Mouse (Mus musculus): Measurements from ENCODE around the gene Slc44a5. TPM values are rescaled to one million over a fixed set of nuclear protein-coding genes. Genes with fewer than 3 reads are reported as not detected.
"Not testable (repeated sequence)": the region's sequence is repeated elsewhere in the genome, so short reads cannot be mapped to it uniquely, and the experiment has no call there.

Gene Slc44a5
- total RNA-seq, 2 experiments from 2014 or later = 7.0 to 8.3 TPM

DNA sequence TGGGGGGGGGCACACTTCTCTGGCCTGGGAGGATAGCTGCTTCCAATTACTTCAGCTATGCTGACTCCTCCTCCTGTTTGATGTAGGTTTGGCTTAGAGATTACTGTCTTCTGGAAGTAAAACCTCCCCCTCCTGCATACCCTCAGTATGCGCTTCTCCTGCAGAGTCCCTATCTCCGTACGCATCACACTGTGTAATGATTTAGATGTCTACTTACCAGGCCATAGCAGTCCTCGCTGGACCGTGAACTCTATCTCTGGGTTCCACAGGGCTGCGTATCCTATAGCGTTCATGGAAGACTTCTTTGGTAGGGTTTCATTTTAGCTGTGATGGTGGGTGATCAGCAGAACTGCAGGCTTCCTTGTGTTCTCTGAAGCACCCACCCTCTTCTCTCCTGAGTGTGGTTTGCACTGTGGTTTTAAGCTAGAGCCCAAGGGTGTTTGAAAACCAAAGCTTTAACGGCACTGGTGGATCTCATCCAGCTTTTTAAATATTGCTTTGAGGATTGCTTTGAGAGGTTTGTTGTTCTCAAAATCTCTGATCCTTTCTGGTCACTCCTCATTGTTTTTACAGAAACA lies 120.6 kb downstream of the Slc44a5 start:
- DNase-seq (ENCODE audit: low spot score in 2 of 2) = no peak

DNA sequence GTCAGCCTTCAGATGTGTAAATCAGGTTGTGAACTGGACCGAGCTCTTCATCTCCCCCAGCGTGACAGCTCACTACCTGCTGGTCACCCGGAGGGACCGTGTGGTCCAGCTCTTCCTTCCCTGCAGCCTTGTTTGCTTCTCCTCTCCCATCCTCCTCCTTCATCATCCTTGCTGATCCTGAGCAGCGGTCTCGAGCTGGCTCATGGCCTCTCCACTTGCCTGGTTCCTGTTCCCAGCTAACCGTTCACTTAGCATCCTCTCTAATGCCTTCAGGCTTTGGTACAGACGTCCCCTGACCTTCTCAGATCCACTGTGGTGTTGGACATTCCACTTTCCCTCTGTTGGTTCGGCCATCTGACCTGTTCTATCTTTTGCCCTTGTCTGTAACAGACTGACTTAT lies 128.4 kb downstream of the Slc44a5 start:
- DNase-seq (ENCODE audit: low spot score in 2 of 2) = no peak

DNA sequence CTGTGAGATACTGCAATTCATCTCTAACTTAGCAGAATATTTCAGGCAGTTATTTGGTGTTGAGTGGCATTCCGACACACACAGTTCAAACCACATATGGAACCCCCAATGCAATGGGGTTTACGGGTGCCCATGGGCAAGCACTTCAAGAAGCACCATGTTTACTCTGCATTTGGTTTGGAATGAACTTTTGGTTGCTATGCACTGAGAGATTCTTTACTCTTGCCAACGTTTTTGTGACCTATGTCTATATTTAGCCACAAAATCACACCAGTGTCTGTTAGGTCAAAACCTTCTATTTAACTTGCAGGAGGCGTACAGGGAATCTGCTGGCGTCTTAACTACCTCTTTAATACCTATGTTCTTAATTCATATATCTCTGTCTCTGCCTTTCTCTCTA lies 137.3 kb downstream of the Slc44a5 start:
- no peak for DNase-seq (ENCODE audit: low spot score in 2 of 2)

DNA sequence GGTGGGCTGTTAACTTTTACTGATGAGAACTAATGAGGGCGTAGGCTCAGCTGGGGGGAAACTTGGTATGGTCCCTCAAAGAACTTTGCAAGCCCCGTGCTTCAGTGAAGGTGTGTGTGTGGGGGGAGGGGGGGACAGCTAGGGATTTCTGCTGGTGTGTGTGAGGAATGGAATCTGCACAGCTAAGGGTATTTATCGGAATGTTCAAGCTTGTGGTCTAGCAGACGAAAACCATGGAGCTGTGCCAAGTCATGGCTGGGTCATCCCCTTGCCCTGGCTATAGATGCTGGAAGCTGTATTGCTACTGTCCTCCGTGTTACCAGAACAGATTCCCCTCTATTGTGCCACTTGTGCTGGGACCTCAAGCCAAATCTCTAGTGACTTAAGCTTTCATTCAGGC lies 138.0 kb downstream of the Slc44a5 start:
- DNase-seq (ENCODE audit: low spot score in 2 of 2) = no peak

DNA sequence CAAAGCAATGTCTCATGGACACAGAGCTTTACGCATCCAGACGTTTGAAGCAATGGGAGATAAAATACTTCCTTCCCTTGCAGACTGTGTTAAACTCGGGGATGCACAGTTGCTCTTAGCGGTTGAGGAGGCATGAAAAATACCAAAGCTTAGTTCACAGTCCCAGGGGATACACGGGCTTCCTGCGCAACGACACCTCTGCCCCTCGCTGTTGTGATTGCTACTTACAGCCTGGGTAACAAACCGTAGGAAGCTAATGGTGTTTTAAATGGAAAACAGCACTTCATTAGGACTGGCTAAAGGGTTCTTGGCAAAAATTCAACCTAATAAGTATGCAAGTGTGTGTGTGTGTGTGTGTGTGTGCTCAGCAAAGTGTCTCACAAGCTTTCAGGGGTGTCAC lies 141.8 kb downstream of the Slc44a5 start:
- DNase-seq (ENCODE audit: low spot score in 2 of 2) = no peak

DNA sequence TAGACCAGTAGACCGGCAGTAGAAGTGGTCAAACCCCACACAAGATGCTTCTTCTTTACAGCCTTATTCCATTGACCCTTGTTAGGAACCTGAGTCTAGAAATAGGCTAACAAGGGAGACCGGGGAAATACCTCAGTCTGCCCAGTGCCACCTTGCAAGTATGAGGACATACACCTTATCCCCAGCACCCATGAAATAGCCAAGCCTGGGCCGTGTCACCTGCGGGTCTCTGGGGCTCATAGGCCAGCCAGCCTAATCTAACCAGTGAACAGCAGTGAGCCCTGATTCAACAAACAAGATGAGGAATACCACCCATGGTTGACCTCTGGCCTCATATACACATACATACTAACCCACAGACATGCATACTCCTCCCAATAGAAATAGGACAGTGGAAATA lies 142.2 kb downstream of the Slc44a5 start:
- no peak for DNase-seq (ENCODE audit: low spot score in 2 of 2)

DNA sequence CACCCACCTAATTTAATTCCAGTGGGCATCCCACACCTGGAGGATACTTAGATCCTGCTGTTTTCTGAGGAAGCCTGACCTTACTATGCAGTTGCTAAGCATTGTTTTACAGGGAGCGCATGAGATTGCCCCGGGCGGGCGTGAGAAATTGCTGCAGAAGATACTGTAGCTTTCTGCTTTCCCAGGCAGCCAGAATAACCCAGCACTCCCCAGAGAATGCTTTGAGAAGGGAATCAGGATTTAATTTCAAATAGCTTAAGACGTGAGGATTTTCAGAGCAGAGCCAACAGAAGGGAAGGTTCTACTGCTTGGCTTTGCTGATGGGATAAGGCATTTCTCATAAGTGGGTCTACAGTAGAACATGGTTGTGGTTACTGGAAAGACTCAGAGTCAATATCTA lies 142.8 kb downstream of the Slc44a5 start:
- DNase-seq (ENCODE audit: low spot score in 2 of 2) = no peak

DNA sequence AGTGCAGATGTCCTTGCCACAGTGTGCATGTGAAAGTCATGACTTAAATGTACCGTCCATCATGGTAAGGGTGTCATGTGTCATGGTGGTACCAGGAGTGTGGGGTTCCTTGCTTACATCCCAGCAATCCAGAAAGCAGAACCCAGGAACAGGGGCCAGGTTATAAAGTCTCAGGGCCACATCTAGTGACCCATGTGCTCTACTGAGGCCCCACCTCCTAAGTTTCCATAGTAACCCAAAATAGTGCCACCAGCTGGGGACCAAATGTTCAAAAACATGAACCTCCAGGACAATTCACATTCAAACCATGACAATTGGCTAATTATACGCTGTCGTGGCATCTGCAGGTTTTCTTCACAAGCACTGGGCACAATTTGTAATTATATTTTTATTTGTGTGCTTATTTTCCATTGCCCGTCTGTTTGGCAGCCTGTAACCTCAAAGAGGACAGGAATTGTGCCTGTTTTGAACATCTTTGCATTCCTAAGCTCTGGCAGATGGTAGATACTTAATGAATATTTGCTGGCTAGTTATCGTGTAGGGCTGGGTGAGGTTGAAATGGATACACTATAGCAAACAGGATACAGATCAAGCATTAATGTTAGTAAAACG lies 145.9 kb downstream of the Slc44a5 start:
- no peak for DNase-seq (ENCODE audit: low spot score in 2 of 2)

DNA sequence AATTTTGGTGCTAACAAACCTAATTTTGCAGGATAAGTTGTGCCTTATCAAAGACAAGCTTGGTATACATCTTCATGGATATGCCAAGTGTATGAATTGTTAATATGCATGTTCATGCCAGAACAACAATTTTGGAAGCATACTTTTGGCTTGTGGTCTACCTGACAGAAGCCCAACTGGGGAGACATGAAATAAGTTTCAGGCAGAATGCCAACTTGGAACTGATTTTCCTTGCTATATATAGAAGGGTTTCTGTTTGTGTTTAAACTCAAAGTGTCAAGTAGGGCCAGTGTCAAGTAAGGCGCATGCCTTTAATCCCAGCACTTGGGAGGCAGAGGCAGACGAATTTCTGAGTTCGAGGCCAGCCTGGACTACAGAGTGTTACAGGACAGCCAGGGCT lies 149.3 kb downstream of the Slc44a5 start:
- no peak for DNase-seq (ENCODE audit: low spot score in 2 of 2)

DNA sequence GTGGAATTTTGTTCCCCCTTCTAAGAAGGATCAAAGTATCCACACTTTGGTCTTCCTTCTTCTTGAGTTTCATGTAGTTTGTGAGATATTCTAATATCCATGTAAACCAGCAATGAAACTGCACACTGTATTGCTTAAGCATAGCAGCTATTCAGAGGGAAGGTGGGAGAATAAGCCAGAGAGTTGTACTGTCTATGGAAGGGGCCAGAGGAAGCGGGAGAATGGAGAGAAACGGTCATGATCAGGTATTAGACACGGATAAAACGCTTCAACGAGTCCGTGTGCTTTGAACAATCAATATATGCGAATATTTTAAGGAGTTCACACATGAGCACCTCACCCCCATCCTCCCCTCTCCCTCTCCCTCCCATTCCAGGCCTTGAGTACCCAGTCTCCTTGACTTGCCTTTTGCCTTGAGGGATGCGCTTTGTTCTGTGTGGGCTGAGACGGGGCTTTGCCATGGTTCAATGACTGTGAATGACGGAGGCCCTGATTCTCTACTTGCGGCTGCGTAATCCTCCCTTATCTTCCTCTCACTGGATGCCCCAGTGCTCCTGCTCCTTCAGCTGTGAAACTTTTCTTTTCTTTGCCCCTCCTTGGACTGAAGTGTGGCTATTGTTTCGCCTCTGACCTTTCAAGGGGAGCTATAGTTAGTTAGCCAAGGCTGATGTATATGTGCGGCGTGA lies 151.8 kb downstream of the Slc44a5 start:
- no peak for DNase-seq (ENCODE audit: low spot score in 2 of 2)

DNA sequence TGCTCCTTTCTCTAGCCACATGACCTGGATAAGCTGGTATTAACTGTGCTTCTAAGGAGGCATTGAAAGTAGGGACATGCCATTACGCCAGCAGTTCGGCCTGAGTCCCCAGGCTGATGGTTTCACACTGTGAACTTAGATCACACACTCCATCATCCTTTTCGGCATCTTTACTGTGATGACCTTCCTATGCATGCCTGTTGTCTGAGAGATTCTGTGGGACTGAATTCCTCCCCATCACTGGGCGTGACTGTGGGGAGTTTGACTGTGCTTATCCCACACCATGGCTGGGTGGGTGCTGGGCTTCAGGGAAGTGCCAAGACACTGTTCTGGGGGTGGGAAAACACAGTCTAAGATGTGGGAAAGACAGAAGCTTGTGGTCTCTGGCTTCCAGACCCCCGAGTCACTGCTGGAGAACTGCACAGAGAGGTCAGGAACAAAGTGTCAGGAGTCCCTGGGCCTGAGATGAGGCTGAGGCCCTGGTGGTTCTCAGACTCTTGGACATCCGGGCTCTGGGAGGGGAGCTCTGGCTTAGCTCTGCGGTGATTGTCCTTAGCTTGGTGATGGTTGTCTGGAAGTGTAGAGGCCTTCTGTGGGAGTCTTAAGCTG lies 152.6 kb downstream of the Slc44a5 start:
- DNase-seq (ENCODE audit: low spot score in 2 of 2) = no peak

DNA sequence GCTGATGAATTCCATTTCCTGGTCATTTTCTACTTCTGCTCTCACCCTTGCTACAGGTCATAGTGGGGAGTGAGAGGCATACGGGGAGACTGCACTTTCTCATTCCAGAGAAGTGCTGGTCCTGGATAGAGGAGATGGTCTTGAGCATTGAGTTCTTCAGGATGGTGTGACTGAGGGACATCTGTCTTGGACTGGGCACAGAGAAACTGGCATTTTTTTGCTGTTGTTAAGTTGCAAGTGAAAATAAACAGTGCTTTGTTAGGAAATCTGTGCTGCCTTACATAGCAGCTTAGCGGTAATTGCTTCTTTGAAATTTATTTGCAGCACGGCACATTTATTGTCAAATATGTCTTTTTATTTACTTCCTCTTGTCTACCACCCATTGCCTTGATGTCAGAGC lies 154.0 kb downstream of the Slc44a5 start:
- no peak for DNase-seq (ENCODE audit: low spot score in 2 of 2)

DNA sequence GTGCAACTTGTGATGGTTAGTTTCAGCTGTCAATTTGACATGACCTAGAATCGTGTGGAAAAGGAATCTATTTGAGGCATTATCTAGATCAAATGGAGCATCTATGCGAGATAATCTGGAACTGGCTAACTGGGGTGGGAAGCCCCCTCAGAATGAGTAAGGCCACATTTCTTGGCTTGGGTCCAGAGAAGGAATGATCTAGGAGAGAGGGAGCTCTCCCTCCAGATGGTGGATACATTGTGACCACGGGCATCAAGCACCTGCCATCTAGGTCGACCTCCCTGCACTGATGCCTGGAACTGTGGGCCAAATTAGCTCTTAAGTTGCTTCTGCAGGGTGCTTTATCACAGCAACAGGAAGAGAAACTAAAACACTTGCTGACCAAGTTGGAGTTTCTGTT lies 155.8 kb downstream of the Slc44a5 start:
- no peak for DNase-seq (ENCODE audit: low spot score in 2 of 2)

DNA sequence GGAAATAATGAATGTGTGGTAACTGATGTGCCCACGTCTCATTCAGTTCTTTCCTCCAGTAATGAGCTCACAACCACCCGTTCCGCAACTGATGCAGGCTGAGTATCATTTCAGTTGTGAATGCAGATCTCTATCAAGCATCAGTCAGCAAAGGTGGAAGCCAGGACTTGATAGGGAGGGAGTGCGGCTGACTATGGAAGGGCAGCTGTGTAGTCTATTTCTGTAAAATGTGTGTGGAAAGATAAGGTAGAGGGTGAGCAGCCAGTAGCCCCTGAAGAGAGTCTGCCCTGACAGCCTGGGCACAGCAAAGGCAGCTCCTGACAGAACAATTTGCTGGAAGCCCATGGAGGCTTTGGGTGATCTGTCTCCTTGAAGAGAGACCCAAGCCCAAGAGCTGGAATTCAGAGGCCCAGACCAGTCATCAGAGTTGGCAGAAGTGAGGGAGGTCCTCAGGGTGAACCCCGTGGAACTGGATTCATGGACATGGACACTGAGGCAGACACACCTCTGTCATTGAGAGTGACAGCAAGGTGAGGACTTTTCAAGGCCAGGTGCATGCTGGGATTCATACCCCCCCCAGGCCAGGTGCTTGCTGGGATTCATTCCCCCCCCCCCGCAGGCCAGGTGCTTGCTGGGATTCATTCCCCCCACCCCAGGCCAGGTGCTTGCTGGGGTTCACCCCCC lies 157.3 kb downstream of the Slc44a5 start:
- no peak for DNase-seq (ENCODE audit: low spot score in 2 of 2)

DNA sequence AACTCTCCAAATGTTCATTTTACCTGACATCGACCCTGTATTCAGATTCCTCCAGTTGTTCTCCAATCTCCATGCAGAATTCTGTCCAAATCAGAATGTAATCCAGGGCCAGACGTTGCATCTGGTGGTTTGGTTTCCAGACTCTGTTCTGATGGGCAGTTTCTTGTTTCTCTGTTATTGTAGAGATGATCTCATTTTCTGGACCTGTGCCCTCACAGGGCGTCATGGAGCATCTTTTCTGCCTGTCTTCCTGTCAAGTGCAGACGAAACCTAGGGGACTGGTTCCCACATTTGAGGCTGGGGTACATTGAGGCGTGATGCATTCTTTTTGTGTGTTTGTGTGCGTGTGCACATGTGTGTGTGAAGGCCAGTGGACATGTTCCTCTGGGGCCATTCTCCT lies 160.8 kb downstream of the Slc44a5 start:
- no peak for DNase-seq (ENCODE audit: low spot score in 2 of 2)

DNA sequence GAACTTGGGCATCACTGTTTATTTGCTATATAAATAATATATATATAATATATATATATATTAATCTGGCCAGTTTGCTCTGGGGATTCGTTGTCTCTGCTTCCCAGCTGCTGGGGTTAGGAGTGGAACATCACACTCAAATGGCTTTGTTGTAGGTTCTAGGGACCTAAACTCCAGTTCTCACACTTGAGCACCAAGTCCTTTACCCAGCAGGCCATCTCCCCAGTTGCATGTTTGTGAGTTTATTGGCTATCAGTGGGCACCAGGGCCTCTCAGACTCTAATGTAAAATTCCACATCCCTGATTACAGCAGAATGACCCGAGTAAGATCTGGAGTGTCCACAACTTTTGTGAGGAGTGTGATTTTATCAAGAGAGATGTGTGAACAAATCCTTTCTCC lies 161.5 kb downstream of the Slc44a5 start:
- DNase-seq (ENCODE audit: low spot score in 2 of 2) = no peak

DNA sequence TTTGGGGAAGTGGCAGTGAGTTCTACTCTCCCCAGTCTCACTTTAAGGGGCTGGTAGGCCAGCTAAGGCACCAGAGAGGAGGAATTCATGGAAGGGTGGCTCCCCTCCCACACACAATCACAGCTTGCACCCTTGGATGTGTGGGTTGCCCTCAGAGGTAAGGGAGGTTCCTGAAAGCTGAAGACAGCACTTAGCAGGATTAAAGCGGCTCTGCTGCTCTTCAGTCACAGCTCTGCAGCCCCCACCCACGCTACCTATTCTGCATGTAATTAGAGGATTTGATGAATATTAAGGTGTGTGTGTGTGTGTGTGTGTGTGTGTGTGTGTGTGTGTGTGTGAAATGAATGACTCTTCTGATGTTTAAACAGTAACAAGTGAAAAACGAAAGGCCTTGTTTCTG lies 163.3 kb downstream of the Slc44a5 start:
- no peak for DNase-seq (ENCODE audit: low spot score in 2 of 2)

DNA sequence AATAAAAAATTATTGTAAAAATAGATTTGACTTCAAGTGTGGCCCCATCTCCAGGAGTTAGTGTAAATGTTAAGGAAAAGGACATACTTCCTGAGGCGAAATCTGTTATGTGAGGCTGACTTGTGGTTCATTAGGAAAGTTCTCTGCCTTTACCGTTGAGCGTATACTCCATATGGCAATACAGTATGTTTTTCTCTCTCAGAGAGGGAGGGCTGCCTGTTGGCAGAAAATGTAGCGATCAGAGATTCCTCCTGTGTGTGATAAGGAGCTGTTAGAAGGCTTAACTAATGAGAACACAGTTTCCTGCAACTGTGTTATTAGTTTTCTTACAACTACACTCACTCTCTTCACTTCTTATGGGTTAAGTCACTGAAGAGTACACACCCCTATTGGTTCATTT lies 168.1 kb downstream of the Slc44a5 start:
- DNase-seq (ENCODE audit: low spot score in 2 of 2) = no peak

DNA sequence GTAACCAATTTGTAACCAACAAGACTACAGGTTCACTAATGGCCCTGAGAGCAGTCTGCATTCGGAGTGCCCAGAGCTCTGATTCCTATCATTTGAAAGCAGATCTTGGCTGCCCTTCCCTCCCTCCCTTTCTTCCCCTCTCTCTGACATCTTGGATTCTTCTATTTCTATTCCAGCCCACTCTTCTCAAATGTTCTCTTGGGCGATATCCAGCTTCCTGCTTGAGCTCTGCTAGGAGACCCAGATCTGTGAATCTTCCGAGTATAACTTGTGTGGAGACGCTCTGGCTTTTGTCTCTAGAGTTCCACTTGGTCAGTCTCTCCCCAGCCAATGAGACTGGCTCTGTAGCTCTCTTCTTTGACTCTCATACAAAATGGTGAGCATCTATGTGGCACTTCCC lies 169.4 kb downstream of the Slc44a5 start:
- no peak for DNase-seq (ENCODE audit: low spot score in 2 of 2)

DNA sequence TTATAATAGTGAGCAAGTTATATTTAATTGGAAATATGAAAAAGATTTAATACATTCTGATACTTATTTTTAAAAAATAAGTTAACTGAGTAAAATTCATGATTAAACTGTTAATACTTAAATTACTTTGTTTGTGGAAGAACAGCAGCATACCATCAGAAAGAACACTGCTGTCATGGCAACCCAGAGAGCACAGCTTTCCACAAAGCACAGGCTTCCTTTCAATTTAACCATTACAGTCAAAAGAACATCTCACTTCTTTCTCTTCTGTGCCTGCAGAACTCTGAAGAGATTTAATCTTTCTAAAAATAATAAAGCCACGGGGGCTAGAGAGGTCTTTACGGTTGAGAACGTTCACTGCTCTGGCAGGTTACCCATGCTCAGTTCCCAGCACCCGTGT lies 172.5 kb downstream of the Slc44a5 start:
- no peak for DNase-seq (ENCODE audit: low spot score in 2 of 2)

DNA sequence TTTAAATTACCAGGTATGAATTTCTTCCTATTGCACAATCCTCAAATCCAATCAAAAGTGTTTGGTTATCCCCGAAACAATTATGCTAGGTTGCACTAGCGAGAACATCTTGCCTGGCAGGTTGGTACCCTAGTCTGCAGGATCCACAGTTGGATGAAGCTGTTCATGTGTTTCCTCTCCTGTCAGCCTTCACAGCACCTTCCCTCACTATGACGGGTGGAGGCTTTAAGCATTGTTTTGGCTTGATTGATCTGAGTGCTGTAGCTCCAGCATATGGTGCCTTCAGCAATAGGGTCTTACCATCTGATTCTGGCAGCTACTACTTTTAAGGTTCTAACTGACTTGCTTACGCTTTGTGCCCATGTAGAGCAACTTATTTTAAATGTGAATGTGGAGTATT lies 176.5 kb downstream of the Slc44a5 start:
- no peak for DNase-seq (ENCODE audit: low spot score in 2 of 2)

DNA sequence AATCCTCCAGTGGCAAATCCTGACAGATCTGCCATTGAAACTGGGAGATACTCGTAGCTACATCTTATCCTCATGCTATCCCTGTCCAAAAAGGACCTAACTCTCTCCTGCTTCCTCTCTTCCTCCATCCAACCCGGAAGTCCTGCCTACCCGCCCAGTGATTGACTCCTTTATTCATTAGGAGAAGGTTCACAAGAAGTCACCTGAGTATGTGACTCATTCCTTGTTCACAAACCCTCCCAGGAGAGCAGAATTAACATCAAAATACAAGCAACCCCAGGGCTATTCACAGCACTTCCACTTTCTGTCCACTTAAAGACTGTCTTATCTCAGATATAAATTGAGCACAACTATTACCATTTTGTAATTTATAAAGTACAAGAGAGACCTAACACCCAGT lies 180.3 kb downstream of the Slc44a5 start:
- DNase-seq (ENCODE audit: low spot score in 2 of 2) = not testable (repeated sequence)
